Mouse (Mus musculus): Measurements from ENCODE around the gene Rita1.
A peak's percentile ranks its signal among the peaks of the same experiment; 100 is the strongest.

DNA sequence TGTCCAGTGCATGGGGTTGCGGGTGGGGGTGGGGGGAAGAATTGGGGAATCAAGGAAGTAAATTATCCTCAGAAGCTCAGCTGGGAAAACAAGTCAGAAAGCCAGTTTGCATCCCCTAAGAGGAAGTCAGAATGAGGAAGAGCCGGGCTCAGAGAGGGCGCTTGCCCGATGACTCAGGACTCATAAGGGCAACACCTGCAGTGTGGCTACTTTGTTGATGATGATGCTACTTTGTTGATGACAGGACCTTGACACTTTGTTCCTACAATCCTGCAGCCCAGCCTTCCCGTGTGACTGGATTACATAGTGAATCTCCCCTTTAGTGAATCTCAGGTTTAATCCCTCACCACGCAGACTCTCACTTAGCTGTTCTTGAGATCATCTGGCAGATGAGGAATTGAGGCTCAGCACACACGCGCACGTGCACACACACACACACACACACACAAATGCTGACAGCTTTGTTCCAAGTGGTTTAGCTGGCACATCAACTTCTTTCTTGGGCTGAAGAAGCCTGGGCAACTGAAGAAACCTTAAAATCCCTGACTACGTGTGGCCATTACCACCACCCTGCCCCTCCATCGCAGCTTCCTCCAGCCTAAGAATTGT lies 42.0 kb downstream of the Rita1 start:
- TF ChIP-seq EP300 (IDR thresholded peaks at IDR 0.05; ENCODE audit: low read depth in 1 of 2, low read length in 2 of 2) = peak in 1 of 2 experiments; percentile 76; a peak in 3 of 4 replicates
- TF ChIP-seq USF2 (IDR thresholded peaks at IDR 0.05; ENCODE audit: borderline replicate concordance in 1 of 2, insufficient read depth in 1 of 2, low read depth in 1 of 2, low read length in 2 of 2) = no peak
- no peak for TF ChIP-seq POLR2A (IDR thresholded peaks at IDR 0.05; ENCODE audit: control insufficient read depth in 1 of 2, insufficient read depth in 1 of 2, low read depth in 1 of 2, low read length in 2 of 2, poor library complexity in 1 of 2)
- no peak for TF ChIP-seq CHD2 (IDR thresholded peaks at IDR 0.05; ENCODE audit: low read length)
- 0 out of 2 replicates have a peak, but pooled peaks have one; percentile 44 for TF ChIP-seq SIN3A (IDR thresholded peaks at IDR 0.05; ENCODE audit: low read length)
- no peak for TF ChIP-seq CTCF (IDR thresholded peaks at IDR 0.05 in 2 of 3, conservative IDR thresholded peaks at IDR 0.05 in 1 of 3; ENCODE audit: control insufficient read depth in 1 of 3, insufficient read depth in 1 of 3, low read depth in 2 of 3, low read length in 3 of 3, poor library complexity in 1 of 3, severe bottlenecking in 1 of 3)
- TF ChIP-seq E2F4 (IDR thresholded peaks at IDR 0.05; ENCODE audit: borderline replicate concordance, low read depth, low read length) = no peak
- no peak for TF ChIP-seq GATA1 (IDR thresholded peaks at IDR 0.05; ENCODE audit: low read depth, low read length)
- TF ChIP-seq MEF2A (IDR thresholded peaks at IDR 0.05; ENCODE audit: extremely low read depth, insufficient replicate concordance, low read depth, low read length, poor library complexity, severe bottlenecking) = no peak
- no peak for TF ChIP-seq ZC3H11A (IDR thresholded peaks at IDR 0.05; ENCODE audit: low read depth, low read length)
